Mouse (Mus musculus) heart, postnatal 0 days (tissue): ENCODE measurements at regions not wholly inside any gene's neighbourhood (a gene's known extent, or its start where the extent isn't known, plus 50 kb on each side); places are given as distances from the start of the nearest gene placed in this dataset.

Experiments used
- CTCF ChIP-seq: IDR thresholded peaks from 2 replicates; pipeline ENCODE4 v1.5.1; 2016; ENCODE audit warnings: antibody characterized with exemption, control low read depth, low read depth
- EP300 ChIP-seq: IDR thresholded peaks from 2 replicates; pipeline ENCODE4 v1.6.1; 2016; ENCODE audit warnings: antibody characterized with exemption, low read depth

DNA sequence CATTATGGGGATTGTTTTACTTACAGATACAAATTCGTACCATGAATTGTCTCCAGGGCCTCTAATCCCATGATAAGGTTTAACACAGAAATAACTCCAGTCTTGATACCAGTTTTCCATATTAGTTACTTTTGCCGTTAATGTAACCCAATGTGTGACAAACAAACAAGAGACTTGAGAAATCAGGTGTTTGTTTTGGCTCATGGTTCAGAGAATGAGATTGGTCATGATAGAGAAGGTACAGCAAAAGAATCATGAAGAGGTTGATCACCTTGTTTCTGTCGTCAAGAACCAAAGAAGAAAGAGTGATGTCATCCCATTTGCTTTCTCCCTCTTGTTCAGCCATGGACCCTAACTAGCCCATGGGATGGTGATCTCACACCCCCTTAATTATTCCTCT, 107.5 kb downstream of the Olig3 start:
- TF ChIP-seq CTCF: no peak
- TF ChIP-seq EP300: no peak
